Mouse (Mus musculus): ENCODE data around the gene Inppl1. TPM values are rescaled to one million over a fixed set of nuclear protein-coding genes. Genes with fewer than 3 reads are reported as not detected.

The Inppl1 gene
- total and polyA plus RNA-seq, 3 experiments, result 31.6 to 54.1 (median 43.2) TPM

DNA sequence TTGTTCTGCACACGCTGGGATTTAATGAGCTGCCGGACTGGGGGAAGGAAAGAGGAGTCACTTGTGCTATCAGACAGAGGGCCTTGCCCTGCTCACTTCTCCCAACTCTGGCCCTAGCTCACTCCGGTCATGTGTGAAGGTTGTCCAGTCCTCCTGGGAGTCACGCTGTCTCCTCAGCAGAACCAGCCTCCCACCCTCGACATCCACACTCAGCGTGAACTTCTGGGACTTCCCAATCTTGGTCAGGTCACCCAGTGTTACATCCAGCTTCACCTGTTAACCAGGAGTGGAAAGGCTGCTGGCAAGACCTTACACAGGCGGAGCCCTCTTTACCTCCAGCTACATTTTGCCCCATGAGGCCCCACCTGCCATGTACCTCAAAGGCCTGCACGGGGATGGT lies 6.6 kb downstream of the Inppl1 start:
- no peak for ATAC-seq (ENCODE audit: extremely low read depth, insufficient number of reproducible peaks, low FRiP score, poor library complexity, severe bottlenecking)
- Histone ChIP-seq H3K27me3 (ENCODE audit: insufficient read depth, low read length) (no peaks in the 10 kb centered on the region), H3K4me3 (ENCODE audit: low read depth, low read length) (no peak overlapping the region), H3K9me3 (replicated peaks) (no peaks in the 10 kb centered on the region), H3K4me1 (ENCODE audit: insufficient read depth, low read depth, low read length) (peaks cover 7% of the 10 kb centered on the region), H3K36me3 (replicated peaks) (peaks cover 88% of the 10 kb centered on the region)
- no peak for DNase-seq (ENCODE audit: low spot score)
- TF ChIP-seq GATA2 (IDR thresholded peaks at IDR 0.05; ENCODE audit: borderline replicate concordance, low read depth, low read length), result no peak
- TF ChIP-seq CTCF (IDR thresholded peaks at IDR 0.05; ENCODE audit: low read depth, low read length), result no peak
- TF ChIP-seq GATA1 (IDR thresholded peaks at IDR 0.05; ENCODE audit: borderline replicate concordance, low read length), result no peak
- no peak for TF ChIP-seq POLR2AphosphoS5 (IDR thresholded peaks at IDR 0.05; ENCODE audit: insufficient replicate concordance, low read depth, low read length)
- TF ChIP-seq TAL1 (conservative IDR thresholded peaks at IDR 0.05; ENCODE audit: low read depth, low read length), result no peak

DNA sequence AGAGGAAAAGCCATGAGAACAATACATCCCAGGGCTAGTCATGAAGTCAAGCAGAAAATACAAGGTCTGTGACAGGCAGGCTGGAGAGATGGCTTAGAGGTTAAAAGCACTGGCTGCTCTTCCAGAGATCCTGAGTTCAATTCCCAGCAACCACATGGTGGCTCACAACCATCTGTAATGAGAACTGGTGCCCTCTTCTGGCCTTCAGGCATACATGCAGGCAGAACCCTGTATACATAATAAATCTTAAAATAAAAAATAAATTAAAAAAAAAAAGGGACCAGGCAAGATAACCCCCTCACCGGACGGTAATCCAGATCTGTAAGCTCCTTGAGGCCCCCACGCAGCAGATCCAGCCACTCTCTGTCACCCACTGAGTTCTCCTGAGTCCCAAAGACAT lies 7.7 kb downstream of the Inppl1 start:
- ATAC-seq (ENCODE audit: extremely low read depth, insufficient number of reproducible peaks, low FRiP score, poor library complexity, severe bottlenecking) (no peak), DNase-seq (ENCODE audit: low spot score) (no peak)
- TF ChIP-seq CTCF (IDR thresholded peaks at IDR 0.05; ENCODE audit: low read depth, low read length) (no peak), TAL1 (conservative IDR thresholded peaks at IDR 0.05; ENCODE audit: low read depth, low read length) (no peak), GATA2 (IDR thresholded peaks at IDR 0.05; ENCODE audit: borderline replicate concordance, low read depth, low read length) (no peak), POLR2AphosphoS5 (IDR thresholded peaks at IDR 0.05; ENCODE audit: insufficient replicate concordance, low read depth, low read length) (no peak), GATA1 (IDR thresholded peaks at IDR 0.05; ENCODE audit: borderline replicate concordance, low read length) (no peak)
- Histone ChIP-seq H3K36me3 (replicated peaks) (peaks cover 97% of the 10 kb centered on the region), H3K9me3 (replicated peaks) (no peaks in the 10 kb centered on the region), H3K4me3 (ENCODE audit: low read depth, low read length) (no peak overlapping the region), H3K4me1 (ENCODE audit: insufficient read depth, low read depth, low read length) (no peaks in the 10 kb centered on the region), H3K27me3 (ENCODE audit: insufficient read depth, low read length) (no peaks in the 10 kb centered on the region)

DNA sequence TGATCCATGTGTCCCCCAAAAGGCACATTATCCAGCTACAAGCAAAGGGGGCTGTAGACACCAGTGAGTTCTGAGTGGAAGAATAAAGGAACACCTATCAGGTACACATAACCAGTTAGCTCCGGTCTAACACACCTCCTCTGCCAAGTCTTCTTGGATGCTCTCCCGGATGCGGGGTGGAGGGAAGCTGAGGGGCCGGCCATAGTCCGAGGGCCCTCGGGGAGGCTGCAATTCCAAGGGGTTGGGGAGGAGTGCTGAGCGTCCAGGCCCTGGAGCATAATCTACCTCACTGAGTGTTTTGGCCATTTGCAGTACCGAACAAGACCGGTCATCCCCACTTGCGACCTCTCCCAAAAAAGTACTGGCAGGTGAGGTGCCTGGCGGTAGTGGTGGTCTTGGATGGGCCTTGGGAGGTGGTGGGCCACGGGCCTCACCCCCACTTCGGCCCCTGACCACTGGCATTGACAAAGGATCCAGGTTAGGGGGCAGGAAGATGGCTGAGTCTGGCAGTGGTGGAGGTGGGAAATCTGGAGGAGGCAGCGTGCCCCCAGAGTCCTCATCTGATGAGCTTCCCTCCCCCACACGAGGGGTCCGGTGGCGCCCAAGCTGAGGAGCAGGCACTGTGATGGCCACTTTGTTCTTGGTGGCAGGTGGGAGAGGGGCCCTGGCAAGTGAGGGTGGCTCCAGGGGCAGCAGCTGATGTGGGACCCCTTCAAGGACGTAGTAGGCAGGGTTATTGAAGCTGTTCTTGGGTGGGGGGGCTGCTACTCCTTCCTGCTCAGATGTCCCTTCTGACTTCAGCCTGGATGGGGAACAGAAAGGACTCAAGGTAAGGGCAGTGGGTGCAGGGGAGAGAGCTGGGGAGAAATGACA lies 14.0 kb downstream of the Inppl1 start:
- Histone ChIP-seq H3K4me3 (ENCODE audit: low read depth, low read length) (no peak overlapping the region), H3K36me3 (replicated peaks) (peaks cover 62% of the 10 kb centered on the region), H3K9me3 (replicated peaks) (peaks cover 14% of the 10 kb centered on the region), H3K4me1 (ENCODE audit: insufficient read depth, low read depth, low read length) (no peaks in the 10 kb centered on the region), H3K27me3 (ENCODE audit: insufficient read depth, low read length) (peaks cover 5% of the 10 kb centered on the region; the same call in 1 of the 2 replicates)
- ATAC-seq (ENCODE audit: extremely low read depth, insufficient number of reproducible peaks, low FRiP score, poor library complexity, severe bottlenecking), result no peak
- no peak for DNase-seq (ENCODE audit: low spot score)
- TF ChIP-seq GATA2 (IDR thresholded peaks at IDR 0.05; ENCODE audit: borderline replicate concordance, low read depth, low read length) (no peak), CTCF (IDR thresholded peaks at IDR 0.05; ENCODE audit: low read depth, low read length) (no peak), TAL1 (conservative IDR thresholded peaks at IDR 0.05; ENCODE audit: low read depth, low read length) (no peak), GATA1 (IDR thresholded peaks at IDR 0.05; ENCODE audit: borderline replicate concordance, low read length) (no peak)

DNA sequence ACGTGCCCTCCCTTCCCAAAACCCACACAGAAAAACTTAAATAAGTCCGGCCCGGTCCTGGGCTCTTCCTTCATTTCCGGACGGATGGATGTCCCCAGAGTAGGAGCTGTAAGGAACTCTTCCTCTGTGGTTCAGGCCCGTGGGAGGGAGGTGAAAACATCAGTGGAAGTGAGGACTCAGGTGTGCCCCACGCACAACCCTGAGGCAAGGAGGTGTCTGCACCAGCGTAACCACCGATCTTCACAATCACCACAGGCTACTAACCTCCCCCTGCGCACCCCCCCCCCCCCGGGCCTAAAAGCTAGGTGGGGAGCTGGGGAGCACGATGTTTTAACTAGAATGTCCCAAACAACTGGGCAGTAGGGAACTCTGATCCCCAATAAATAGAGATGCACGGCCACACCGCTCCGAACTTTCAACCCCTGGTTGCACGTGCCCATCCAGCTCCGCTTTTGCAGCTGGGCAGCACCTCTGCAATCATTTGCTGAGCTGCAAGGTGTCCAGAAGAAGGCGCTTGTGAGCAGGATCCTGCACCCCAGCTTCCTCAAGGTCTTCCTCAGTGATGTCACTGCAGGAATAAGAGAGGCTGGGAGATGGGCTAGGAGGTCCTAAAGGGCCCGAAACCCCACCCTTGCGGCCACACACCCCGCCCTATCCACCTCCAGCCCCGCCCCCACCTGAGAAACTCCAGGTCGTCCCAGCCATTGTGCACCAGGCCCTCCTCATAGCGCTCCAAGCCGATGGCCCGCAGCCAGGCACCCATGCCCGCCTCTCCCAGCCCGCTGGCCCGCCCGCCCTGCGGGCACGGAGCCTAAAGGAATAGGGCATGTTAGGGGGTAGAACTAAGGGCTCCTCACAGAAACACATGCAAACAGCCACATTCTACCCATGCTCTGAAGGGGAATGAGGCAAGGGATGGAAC lies 14.9 kb downstream of the Inppl1 start:
- peaks cover 8% of the 10 kb centered on the region; the same call in 1 of the 2 replicates for H3K27me3 ChIP-seq (ENCODE audit: insufficient read depth, low read length)
- H3K4me3 ChIP-seq (ENCODE audit: low read depth, low read length), result no peak overlapping the region
- DNase-seq (ENCODE audit: low spot score), result no peak
- TF ChIP-seq GATA2 (IDR thresholded peaks at IDR 0.05; ENCODE audit: borderline replicate concordance, low read depth, low read length), result no peak
- TF ChIP-seq GATA1 (IDR thresholded peaks at IDR 0.05; ENCODE audit: borderline replicate concordance, low read length), result no peak
- no peak for TF ChIP-seq TAL1 (conservative IDR thresholded peaks at IDR 0.05; ENCODE audit: low read depth, low read length)
- no peak for TF ChIP-seq CTCF (IDR thresholded peaks at IDR 0.05; ENCODE audit: low read depth, low read length)
- TF ChIP-seq POLR2AphosphoS5 (IDR thresholded peaks at IDR 0.05; ENCODE audit: insufficient replicate concordance, low read depth, low read length), result no peak
- ATAC-seq (ENCODE audit: extremely low read depth, insufficient number of reproducible peaks, low FRiP score, poor library complexity, severe bottlenecking), result no peak
- H3K9me3 ChIP-seq (replicated peaks), result peaks cover 18% of the 10 kb centered on the region
- no peaks in the 10 kb centered on the region for H3K4me1 ChIP-seq (ENCODE audit: insufficient read depth, low read depth, low read length)
- peaks cover 54% of the 10 kb centered on the region for H3K36me3 ChIP-seq (replicated peaks)

DNA sequence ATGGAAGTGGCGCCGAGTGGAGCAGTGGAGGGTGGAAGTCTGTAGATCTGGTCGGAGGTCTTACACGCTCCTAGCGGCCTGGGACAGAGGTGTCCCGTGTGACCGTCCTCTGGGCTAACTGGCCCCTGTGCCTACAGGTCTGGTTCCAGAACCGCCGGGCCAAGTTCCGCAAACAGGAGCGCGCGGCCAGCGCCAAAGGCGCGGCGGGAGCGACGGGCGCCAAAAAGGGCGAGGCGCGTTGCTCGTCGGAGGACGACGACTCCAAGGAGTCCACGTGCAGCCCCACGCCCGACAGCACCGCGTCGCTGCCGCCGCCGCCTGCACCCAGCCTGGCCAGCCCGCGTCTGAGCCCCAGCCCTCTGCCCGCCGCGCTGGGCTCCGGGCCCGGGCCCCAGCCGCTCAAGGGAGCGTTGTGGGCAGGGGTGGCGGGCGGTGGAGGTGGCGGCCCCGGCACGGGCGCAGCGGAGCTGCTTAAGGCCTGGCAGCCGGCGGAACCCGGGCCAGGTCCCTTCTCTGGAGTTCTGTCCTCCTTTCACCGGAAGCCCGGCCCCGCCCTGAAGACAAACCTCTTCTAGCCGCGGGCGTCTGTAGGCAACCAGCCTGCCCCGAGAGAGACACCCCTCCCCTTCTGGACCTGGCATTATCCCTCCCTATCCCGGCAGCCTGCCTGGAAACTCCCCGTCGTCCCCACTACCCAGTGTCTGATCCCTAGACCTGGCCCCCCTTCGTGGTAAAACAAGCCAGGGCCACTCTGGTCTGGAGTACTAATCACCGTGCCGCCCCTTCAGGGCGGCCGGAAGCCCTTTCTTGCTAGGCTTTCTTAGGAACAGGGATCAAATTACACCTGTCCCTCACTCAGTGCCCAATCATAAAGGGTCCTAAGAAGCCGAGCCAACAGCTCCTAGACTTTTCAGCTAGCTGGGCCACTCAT lies 16.2 kb downstream of the Inppl1 start:
- TF ChIP-seq TAL1 (conservative IDR thresholded peaks at IDR 0.05; ENCODE audit: low read depth, low read length) (no peak), GATA1 (IDR thresholded peaks at IDR 0.05; ENCODE audit: borderline replicate concordance, low read length) (no peak), POLR2AphosphoS5 (IDR thresholded peaks at IDR 0.05; ENCODE audit: insufficient replicate concordance, low read depth, low read length) (no peak), GATA2 (IDR thresholded peaks at IDR 0.05; ENCODE audit: borderline replicate concordance, low read depth, low read length) (no peak), CTCF (IDR thresholded peaks at IDR 0.05; ENCODE audit: low read depth, low read length) (no peak)
- Histone ChIP-seq H3K4me3 (ENCODE audit: low read depth, low read length) (no peak overlapping the region), H3K9me3 (replicated peaks) (peaks cover 18% of the 10 kb centered on the region), H3K4me1 (ENCODE audit: insufficient read depth, low read depth, low read length) (no peaks in the 10 kb centered on the region), H3K36me3 (replicated peaks) (peaks cover 41% of the 10 kb centered on the region), H3K27me3 (ENCODE audit: insufficient read depth, low read length) (peaks cover 20% of the 10 kb centered on the region; the same call in 1 of the 2 replicates)
- no peak for DNase-seq (ENCODE audit: low spot score)
- no peak for ATAC-seq (ENCODE audit: extremely low read depth, insufficient number of reproducible peaks, low FRiP score, poor library complexity, severe bottlenecking)

Measured in G1E (cell line).